Mouse (Mus musculus) ES-E14 (cell line): ENCODE results near the gene Zfp282. TPM values are rescaled to one million over a fixed set of nuclear protein-coding genes. Genes with fewer than 3 reads are reported as not detected.
"Not testable (repeated sequence)": the region's sequence is repeated elsewhere in the genome, so short reads cannot be mapped to it uniquely, and the experiment has no call there.

Source experiments
- DNase-seq: peaks from one replicate; pipeline ENCODE4 v3.0.0-alpha.2; 2013; ENCODE audit warnings: low read depth, low spot score
- H3K27ac ChIP-seq: 2 replicates; pipeline ENCODE4 v1.5.1; 2012; ENCODE audit warnings: low read depth, mild to moderate bottlenecking, low read length, moderate library complexity, mixed read lengths; ENCODE audit not compliant: poor library complexity, insufficient read depth, severe bottlenecking
- H3K36me3 ChIP-seq: 2 replicates; pipeline ENCODE4 v1.6.1; 2012; ENCODE audit warnings: mild to moderate bottlenecking, low read length, moderate library complexity, mixed read lengths; ENCODE audit not compliant: control insufficient read depth, poor library complexity, insufficient read depth, severe bottlenecking
- H3K4me1 ChIP-seq, 2 experiments: fragments of 150-350 bp in 1 of 2; sonication (generic) in 1 of 2; 2 replicates each; pipeline ENCODE4 v1.6.1; 2012; ENCODE audit warnings: low read length in 2 of 2, mild to moderate bottlenecking in 1 of 2, mixed read lengths in 1 of 2; ENCODE audit not compliant: control insufficient read depth in 2 of 2, insufficient read depth in 2 of 2, poor library complexity in 1 of 2
- H3K4me3 ChIP-seq, 2 experiments: fragments of 150-350 bp in 1 of 2; sonication (generic) in 1 of 2; 2 replicates each; pipeline ENCODE4 v1.5.1; 2012; ENCODE audit warnings: low read length in 2 of 2, low read depth in 1 of 2, mild to moderate bottlenecking in 1 of 2, mixed read lengths in 1 of 2; ENCODE audit not compliant: insufficient read depth in 1 of 2, poor library complexity in 1 of 2, severe bottlenecking in 1 of 2
- H3K9ac ChIP-seq: 2 replicates; pipeline ENCODE4 v1.6.1; 2012; ENCODE audit warnings: low read depth, mild to moderate bottlenecking, low read length, mixed read lengths; ENCODE audit not compliant: poor library complexity, insufficient read depth, severe bottlenecking
- H3K9me3 ChIP-seq: fragments of 150-350 bp; sonication (generic); 2 replicates; pipeline ENCODE4 v1.6.1; 2012; ENCODE audit warnings: low read depth, mild to moderate bottlenecking, low read length; ENCODE audit not compliant: control insufficient read depth, insufficient read depth
- CHD2 ChIP-seq: IDR thresholded peaks from 2 replicates; pipeline ENCODE4 v1.6.1; 2014; ENCODE audit warnings: mild to moderate bottlenecking, low read depth, low read length, inconsistent platforms
- HCFC1 ChIP-seq: IDR thresholded peaks from 2 replicates; pipeline ENCODE4 v1.6.1; 2012; ENCODE audit warnings: low read length, inconsistent platforms, borderline replicate concordance; ENCODE audit not compliant: insufficient read depth
- MAFK ChIP-seq: IDR thresholded peaks from 2 replicates; pipeline ENCODE4 v1.6.1; 2014; ENCODE audit warnings: mild to moderate bottlenecking, low read depth, low read length, inconsistent platforms; ENCODE audit not compliant: insufficient read depth
- ZC3H11A ChIP-seq: IDR thresholded peaks from 2 replicates; pipeline ENCODE4 v1.6.1; 2012; ENCODE audit warnings: low read depth, mild to moderate bottlenecking, inconsistent platforms, low read length, borderline replicate concordance
- ZNF384 ChIP-seq: IDR thresholded peaks from 2 replicates; pipeline ENCODE4 v1.6.1; 2012; ENCODE audit warnings: low read depth, low read length, inconsistent platforms
- in situ Hi-C, 2 experiments: fragments of 600-800 bp; cut with MboI; formaldehyde crosslinking; loops; one replicate each; pipeline ENCODE4 v1.15.1; 2025; ENCODE audit warnings: low sequenced_read_pairs in 2 of 2, inconsistent platforms in 1 of 2; ENCODE audit not compliant: unreplicated experiment in 2 of 2
- total RNA-seq: library from RNA; depleted of rRNA; stranded (reverse); fragments of 300-350 nt; gene quantifications from 2 replicates; pipeline ENCODE4 v1.2.3, GENCODE M21; 2012

The Zfp282 gene
- total RNA-seq, 1 experiment: 6.3 TPM

DNA sequence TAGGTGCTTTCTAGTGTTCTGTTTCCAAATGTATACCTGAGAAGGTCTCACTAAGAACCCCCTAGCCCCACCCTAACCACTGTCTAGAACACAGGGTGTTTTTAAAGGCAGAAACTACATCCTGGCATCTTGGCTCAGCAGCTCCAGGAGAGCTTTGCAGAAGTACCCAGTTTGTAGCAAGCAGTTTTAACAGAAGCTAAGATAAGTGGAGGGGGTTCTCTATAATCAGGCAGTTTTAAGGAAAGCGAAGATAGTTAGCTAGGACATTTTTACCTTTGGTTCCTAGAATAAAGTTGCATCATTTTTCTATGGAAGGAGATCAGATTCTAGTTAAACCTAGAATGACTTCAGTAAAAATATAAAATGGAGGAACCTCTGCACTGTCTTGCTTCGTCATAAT is 35.2 kb upstream of the Zfp282 start:
- Histone ChIP-seq H3K9ac (no peak overlapping the region), H3K36me3 (no peaks in the 10 kb centered on the region), H3K27ac (no peak overlapping the region), H3K9me3 (no peaks in the 10 kb centered on the region), H3K4me3 (no peak overlapping the region), H3K4me1 (peaks cover 0 to 1% of the 10 kb centered on the region in 2 experiments; a peak in 1 of 4 replicates)
- DNase-seq: no peak
- in situ Hi-C loops: no loop called here
- TF ChIP-seq CHD2 (no peak), HCFC1 (no peak), MAFK (no peak), ZNF384 (no peak)

GRCm38 (mm10) chr6:47842337-47842736 is 34.7 kb upstream of the Zfp282 start:
- Histone ChIP-seq H3K4me1 (peaks cover 0 to 1% of the 10 kb centered on the region in 2 experiments; a peak in 1 of 4 replicates), H3K4me3 (no peak overlapping the region), H3K9me3 (no peaks in the 10 kb centered on the region), H3K36me3 (no peaks in the 10 kb centered on the region), H3K9ac (no peak overlapping the region), H3K27ac (no peak overlapping the region)
- no peak for TF ChIP-seq ZC3H11A
- TF ChIP-seq ZNF384: no peak
- TF ChIP-seq HCFC1: no peak
- DNase-seq: no peak
- in situ Hi-C loops: no loop called here

GRCm38 (mm10) chr6:47845779-47846178 is 31.2 kb upstream of the Zfp282 start:
- TF ChIP-seq ZC3H11A (no peak), ZNF384 (no peak), CHD2 (no peak), HCFC1 (no peak), MAFK (no peak)
- in situ Hi-C loops: no loop called here
- Histone ChIP-seq H3K4me1 (peaks cover 0 to 1% of the 10 kb centered on the region in 2 experiments; a peak in 1 of 4 replicates), H3K36me3 (no peaks in the 10 kb centered on the region), H3K27ac (no peak overlapping the region), H3K9me3 (no peaks in the 10 kb centered on the region), H3K9ac (no peak overlapping the region), H3K4me3 (no peak overlapping the region)
- DNase-seq: no peak

- H3K9ac ChIP-seq: no peak overlapping the region
- no peaks in the 10 kb centered on the region for H3K4me1 ChIP-seq
- no peak overlapping the region for H3K27ac ChIP-seq
- H3K4me3 ChIP-seq: no peak overlapping the region
- no peaks in the 10 kb centered on the region; the same call in 1 of the 2 replicates for H3K36me3 ChIP-seq
- in situ Hi-C loops: no loop called here
- DNase-seq: no peak
- H3K9me3 ChIP-seq: no peaks in the 10 kb centered on the region; the same call in 1 of the 2 replicates
- TF ChIP-seq MAFK (no peak), CHD2 (no peak), ZC3H11A (no peak), ZNF384 (no peak), HCFC1 (no peak)
Measured at GRCm38 (mm10) chr6:47857241-47857640, 19.8 kb upstream of the Zfp282 start.

GRCm38 (mm10) chr6:47857729-47858128 is 19.3 kb upstream of the Zfp282 start:
- H3K4me1 ChIP-seq, H3K9me3 ChIP-seq, DNase-seq, in situ Hi-C loops, H3K9ac ChIP-seq, H3K36me3 ChIP-seq, H3K4me3 ChIP-seq, H3K27ac ChIP-seq: not testable (repeated sequence)
